Mouse (Mus musculus) ES-Bruce4 (cell line): ENCODE measurements around the gene Creld2. TPM values are rescaled to one million over a fixed set of nuclear protein-coding genes. Genes with fewer than 3 reads are reported as not detected.

Experiments used
- H3K27ac ChIP-seq: 2 replicates; pipeline ENCODE4 v1.5.1; 2012; ENCODE audit warnings: low read length, inconsistent platforms; ENCODE audit not compliant: insufficient read depth
- H3K27me3 ChIP-seq: 2 replicates; pipeline ENCODE4 v1.6.1; 2012; ENCODE audit warnings: mild to moderate bottlenecking, low read length, inconsistent platforms; ENCODE audit not compliant: control insufficient read depth, poor library complexity, insufficient read depth, severe bottlenecking
- H3K36me3 ChIP-seq: 2 replicates; pipeline ENCODE4 v1.6.1; 2012; ENCODE audit warnings: inconsistent platforms, mild to moderate bottlenecking, low read length, moderate library complexity; ENCODE audit not compliant: control insufficient read depth, poor library complexity, insufficient read depth, severe bottlenecking
- H3K4me1 ChIP-seq: one replicate; pipeline ENCODE4 v1.8.1; 2011; ENCODE audit warnings: low read length; ENCODE audit not compliant: control insufficient read depth, insufficient read depth
- H3K4me3 ChIP-seq: 2 replicates; pipeline ENCODE4 v1.5.1; 2011; ENCODE audit warnings: low read depth, mild to moderate bottlenecking, low read length
- H3K9ac ChIP-seq: 2 replicates; pipeline ENCODE4 v1.6.1; 2012; ENCODE audit warnings: low read depth, mild to moderate bottlenecking, inconsistent platforms; ENCODE audit not compliant: poor library complexity, severe bottlenecking
- H3K9me3 ChIP-seq: replicated peaks from 2 replicates; pipeline ENCODE4 v1.6.1; 2012; ENCODE audit warnings: mild to moderate bottlenecking, low read length, inconsistent platforms; ENCODE audit not compliant: control insufficient read depth, poor library complexity, insufficient read depth, severe bottlenecking
- CTCF ChIP-seq: IDR thresholded peaks from one replicate; pipeline ENCODE4 v1.8.1; 2011; ENCODE audit warnings: low read depth, low read length
- EP300 ChIP-seq: IDR thresholded peaks from 2 replicates; pipeline ENCODE4 v1.6.1; 2011; ENCODE audit warnings: low read depth, low read length; ENCODE audit not compliant: insufficient read depth
- POLR2A ChIP-seq: IDR thresholded peaks from one replicate; pipeline ENCODE4 v1.8.1; 2011; ENCODE audit warnings: low read length; ENCODE audit not compliant: insufficient read depth
- polyA plus RNA-seq: library from polyadenylated mRNA; stranded (reverse); fragments of >200 nt; gene quantifications from 2 replicates; pipeline ENCODE4 v1.2.4, GENCODE M21; 2011; ENCODE audit warnings: low read depth; ENCODE audit not compliant: missing spikeins, insufficient read depth, insufficient read length

The Creld2 gene
- polyA plus RNA-seq, 1 experiment: 40.2 TPM

DNA sequence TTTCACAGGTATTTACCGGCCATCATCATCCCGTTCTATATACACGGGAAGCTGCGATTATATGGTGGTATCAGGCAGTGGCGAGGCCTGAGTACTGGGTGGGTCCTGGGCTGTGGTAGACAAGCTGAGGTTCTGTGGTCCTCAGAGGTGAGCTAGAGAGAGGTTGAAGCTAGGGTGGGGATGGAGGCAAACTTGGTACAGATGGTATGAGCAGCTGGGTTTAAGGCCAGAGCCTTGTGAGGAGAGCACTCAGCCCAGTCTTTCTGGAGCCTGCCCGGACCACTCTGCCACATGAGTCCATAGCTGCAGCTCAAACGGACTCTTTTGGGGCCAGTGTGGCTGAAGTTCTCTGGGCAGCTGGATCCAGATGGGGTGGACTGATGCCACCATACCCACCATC lies 37.9 kb downstream of the Creld2 start:
- Histone ChIP-seq H3K4me1 (peaks cover 12% of the 10 kb centered on the region), H3K9ac (no peak overlapping the region), H3K4me3 (no peak overlapping the region), H3K9me3 (no peaks in the 10 kb centered on the region), H3K36me3 (no peaks in the 10 kb centered on the region), H3K27me3 (no peaks in the 10 kb centered on the region), H3K27ac (no peak overlapping the region)
- no peak for TF ChIP-seq CTCF
- no peak for TF ChIP-seq EP300
- TF ChIP-seq POLR2A: no peak

DNA sequence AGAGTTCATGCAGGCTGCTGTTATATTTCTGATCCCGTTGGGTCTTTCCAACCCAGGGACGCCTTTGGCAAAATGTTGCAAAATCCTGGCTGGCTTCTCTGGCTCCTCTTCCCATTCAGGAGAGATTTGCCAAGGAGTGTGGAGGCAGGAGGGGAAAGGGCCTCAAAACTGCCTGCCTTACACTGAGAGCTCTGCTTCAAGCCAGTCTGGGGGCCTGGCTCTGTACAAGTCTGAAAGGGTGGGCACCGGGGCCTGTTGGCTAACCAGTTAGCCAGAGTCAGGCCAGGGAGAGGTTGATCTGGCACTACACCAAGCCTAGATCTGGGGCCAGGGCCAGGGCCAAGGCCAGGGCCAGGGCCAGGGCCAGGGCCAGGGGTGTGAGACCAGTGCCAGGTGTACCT lies 38.7 kb downstream of the Creld2 start:
- H3K36me3 ChIP-seq: peaks cover 4% of the 10 kb centered on the region
- TF ChIP-seq CTCF: no peak
- TF ChIP-seq POLR2A: no peak
- no peaks in the 10 kb centered on the region for H3K27me3 ChIP-seq
- H3K27ac ChIP-seq: no peak overlapping the region
- no peak overlapping the region for H3K4me3 ChIP-seq
- H3K4me1 ChIP-seq: peaks cover 12% of the 10 kb centered on the region
- H3K9me3 ChIP-seq: no peaks in the 10 kb centered on the region
- no peak overlapping the region for H3K9ac ChIP-seq

DNA sequence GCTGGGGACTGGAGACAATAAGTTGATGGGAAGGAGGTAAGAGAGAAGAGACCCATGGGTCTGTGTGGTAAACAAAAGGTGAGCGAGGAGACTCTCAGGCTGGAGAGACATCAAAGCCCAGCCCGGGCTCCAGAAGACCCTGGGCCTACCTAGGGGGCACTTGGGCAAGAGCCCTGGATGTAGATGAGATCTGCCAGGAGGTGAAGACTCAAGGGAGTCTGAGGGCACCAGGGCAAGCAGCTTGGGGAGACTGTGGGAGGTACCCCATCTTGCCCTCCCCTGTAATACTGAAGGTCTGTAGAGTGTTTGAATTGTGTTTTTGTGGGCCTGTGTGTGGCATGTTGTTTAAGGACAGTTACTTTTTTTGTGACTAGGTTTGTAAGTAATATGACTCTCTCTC lies 39.3 kb downstream of the Creld2 start:
- Histone ChIP-seq H3K9me3 (no peaks in the 10 kb centered on the region), H3K4me1 (peaks cover 10% of the 10 kb centered on the region), H3K27ac (no peak overlapping the region), H3K4me3 (no peak overlapping the region), H3K36me3 (peaks cover 10% of the 10 kb centered on the region), H3K27me3 (no peaks in the 10 kb centered on the region), H3K9ac (no peak overlapping the region)
- TF ChIP-seq POLR2A: no peak
- TF ChIP-seq EP300: no peak
- no peak for TF ChIP-seq CTCF

DNA sequence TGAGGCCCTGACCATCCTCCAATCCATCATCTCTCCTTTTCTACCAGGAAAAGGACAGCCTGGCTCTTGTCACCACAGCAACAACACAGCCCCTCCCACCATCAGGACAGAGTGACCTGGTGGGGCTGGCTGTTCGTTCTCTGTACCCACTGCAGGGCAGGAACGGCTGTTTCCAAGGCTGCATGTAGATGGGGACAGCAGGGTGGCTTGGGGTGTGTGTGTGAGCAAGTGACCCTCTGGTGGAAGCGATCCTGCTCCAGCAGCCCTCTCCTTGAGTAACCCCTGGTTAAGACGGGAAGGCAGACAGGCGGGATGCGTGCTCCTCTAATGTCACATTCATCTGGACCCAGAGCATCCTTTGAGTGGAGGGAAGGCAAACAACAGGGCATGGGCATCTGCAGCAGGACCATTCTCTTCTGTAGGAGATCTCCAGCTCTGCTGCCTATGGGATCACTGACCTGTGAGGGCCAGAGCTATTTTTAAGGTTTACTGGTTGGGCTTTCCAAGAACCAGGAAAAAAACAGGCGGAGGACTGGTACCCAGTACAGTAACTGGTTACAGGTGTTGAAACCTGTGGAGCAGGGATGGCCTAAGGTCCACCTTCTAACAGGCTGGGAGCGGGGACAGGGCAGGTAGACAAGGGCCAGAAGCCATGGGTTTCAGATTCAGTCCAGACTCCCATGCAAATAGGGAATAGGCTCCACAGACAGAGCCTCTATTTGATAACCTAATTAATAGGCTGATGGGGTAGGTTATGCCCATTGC lies 39.9 kb downstream of the Creld2 start:
- TF ChIP-seq POLR2A (no peak), EP300 (no peak), CTCF (no peak)
- Histone ChIP-seq H3K4me1 (peaks cover 5% of the 10 kb centered on the region), H3K36me3 (peaks cover 14% of the 10 kb centered on the region), H3K9ac (no peak overlapping the region), H3K27ac (no peak overlapping the region), H3K27me3 (no peaks in the 10 kb centered on the region), H3K9me3 (no peaks in the 10 kb centered on the region), H3K4me3 (no peak overlapping the region)

DNA sequence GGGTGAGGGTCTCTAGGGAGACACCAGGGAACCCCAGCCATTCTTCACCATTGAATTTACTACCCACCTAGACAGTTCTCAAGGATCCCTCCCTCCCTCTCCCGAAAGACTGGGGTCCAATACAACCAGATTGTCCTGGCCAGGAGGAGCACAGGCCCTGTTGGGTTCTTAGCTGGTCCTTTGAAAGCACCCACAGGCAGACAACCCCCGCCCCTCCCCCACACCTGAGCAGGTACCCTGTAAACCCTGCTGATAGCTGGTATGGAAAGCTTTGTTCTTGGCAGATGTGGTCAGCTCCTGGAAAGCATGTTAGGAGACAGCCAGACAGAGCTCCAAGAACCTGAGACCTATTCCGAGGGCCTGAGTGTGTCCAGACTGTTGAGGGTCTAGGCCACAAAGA lies 41.3 kb downstream of the Creld2 start:
- Histone ChIP-seq H3K4me3 (no peak overlapping the region), H3K36me3 (peaks cover 28% of the 10 kb centered on the region), H3K27ac (no peak overlapping the region), H3K27me3 (no peaks in the 10 kb centered on the region), H3K4me1 (no peaks in the 10 kb centered on the region), H3K9ac (no peak overlapping the region), H3K9me3 (no peaks in the 10 kb centered on the region)
- no peak for TF ChIP-seq POLR2A

DNA sequence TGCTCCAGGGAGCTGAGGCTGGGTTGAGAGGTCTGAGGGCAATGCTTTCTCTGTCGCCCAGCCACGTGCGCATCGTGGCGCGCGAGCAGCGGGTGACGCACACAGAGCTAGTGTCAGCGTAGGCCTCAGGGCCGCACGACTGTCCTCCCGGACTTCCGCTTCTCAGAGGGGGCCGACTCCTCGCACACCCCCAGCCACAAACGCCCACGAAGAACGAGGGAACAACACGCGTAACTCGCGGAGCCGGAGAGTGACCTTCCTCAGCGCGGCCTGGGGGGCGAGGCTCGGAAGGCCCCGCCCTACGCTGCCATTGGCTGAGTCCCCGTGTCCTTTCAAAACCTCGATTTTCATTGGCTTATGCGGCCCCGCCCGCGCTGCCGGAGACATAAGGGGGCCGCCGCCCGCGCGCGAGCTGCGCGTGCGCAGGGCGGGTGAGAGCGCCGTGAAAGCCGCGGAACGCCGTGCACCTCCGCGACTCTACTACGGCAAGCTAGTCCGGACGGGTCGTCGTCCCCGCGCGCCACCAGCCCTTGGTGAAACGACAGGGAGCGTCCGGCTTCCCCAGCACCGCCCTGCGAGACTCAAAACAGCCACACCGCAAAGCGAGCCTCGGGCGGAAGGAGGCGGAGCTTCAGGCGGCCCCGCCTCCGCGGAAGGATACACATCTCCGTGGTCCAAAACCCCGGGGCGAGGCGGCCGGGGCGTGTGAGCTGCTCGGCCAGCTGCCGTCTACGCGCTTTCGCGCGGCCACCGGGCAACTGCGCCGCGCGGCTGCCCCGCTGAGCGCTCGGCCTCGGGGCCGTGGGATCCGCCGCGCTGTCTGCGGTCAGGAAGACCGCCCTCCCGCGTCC lies 42.6 kb downstream of the Creld2 start, which contains the start of gene Pim3:
Gene Pim3, plus strand, starts transcription at position 415 of the 851 bp plus-strand sequence.
- Histone ChIP-seq H3K4me1 (peaks cover under 1% of the 10 kb centered on the region), H3K27me3 (no peaks in the 10 kb centered on the region), H3K9ac (peak within 1 kb of the TSS; percentile 95), H3K36me3 (peaks cover 28% of the 10 kb centered on the region), H3K4me3 (peak within 1 kb of the TSS; percentile 88), H3K9me3 (no peaks in the 10 kb centered on the region), H3K27ac (peak within 1 kb of the TSS; percentile 28)
- 0 out of 2 replicates have a peak, but pooled peaks have one; percentile 36 for TF ChIP-seq EP300
- peak; percentile 62 for TF ChIP-seq POLR2A
- TF ChIP-seq CTCF: no peak
